Mouse (Mus musculus): ENCODE measurements around the gene Nnmt. TPM values are rescaled to one million over a fixed set of nuclear protein-coding genes. Genes with fewer than 3 reads are reported as not detected.

The Nnmt gene
- polyA plus RNA-seq, 1 experiment from 2014 or later, result 0.43 TPM

DNA sequence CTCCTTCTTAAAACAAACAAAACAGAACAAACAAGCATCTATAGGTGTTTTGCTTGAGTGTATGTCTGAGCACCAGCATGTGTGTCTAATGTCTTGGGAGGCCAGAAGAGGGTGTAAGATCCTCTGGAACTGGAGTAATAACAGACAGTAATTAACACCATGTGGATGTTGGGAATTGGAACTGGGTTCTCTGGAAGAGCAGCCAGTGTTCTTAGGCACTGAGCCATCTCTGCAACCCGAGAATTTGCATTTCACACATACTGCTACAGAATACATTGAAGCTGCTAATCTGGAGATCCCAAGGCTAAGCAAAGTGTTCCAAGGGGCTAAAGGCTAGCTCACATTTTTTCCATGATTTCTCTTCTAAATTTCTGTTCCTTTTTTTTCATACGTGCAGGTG is 4.9 kb downstream of the Nnmt start:
- no peaks in the 10 kb centered on the region for H3K36me3 ChIP-seq
- H3K9ac ChIP-seq, result no peak overlapping the region
- no peak overlapping the region for H3K4me3 ChIP-seq
- no peaks in the 10 kb centered on the region for H3K4me1 ChIP-seq
- no peak overlapping the region for H3K27ac ChIP-seq
- 49% methylated on average over 2 of the region's 2 CpGs for WGBS (ENCODE audit: insufficient replicate concordance)
- no peak overlapping the region for H3K4me2 ChIP-seq
- no peaks in the 10 kb centered on the region for H3K9me3 ChIP-seq (replicated peaks)
- peaks cover 6% of the 10 kb centered on the region for H3K27me3 ChIP-seq (replicated peaks)
- no peak for ATAC-seq

GRCm38 (mm10) chr9:48597494-48597893 is 7.5 kb downstream of the Nnmt start:
- Histone ChIP-seq H3K4me1 (no peaks in the 10 kb centered on the region), H3K27ac (no peak overlapping the region), H3K9ac (no peak overlapping the region), H3K36me3 (no peaks in the 10 kb centered on the region), H3K9me3 (replicated peaks) (no peaks in the 10 kb centered on the region), H3K27me3 (replicated peaks) (peaks cover 10% of the 10 kb centered on the region), H3K4me3 (no peak overlapping the region), H3K4me2 (no peak overlapping the region)
- no peak for ATAC-seq
- WGBS (ENCODE audit: insufficient replicate concordance), result 61% methylated on average over 5 of the region's 5 CpGs

- no peaks in the 10 kb centered on the region for H3K36me3 ChIP-seq
- H3K27me3 ChIP-seq (replicated peaks), result peaks cover 10% of the 10 kb centered on the region
- no peaks in the 10 kb centered on the region for H3K4me1 ChIP-seq
- H3K9ac ChIP-seq, result no peak overlapping the region
- no peak overlapping the region for H3K27ac ChIP-seq
- WGBS (ENCODE audit: insufficient replicate concordance), result 56% methylated on average over 11 of the region's 11 CpGs
- H3K4me2 ChIP-seq, result no peak overlapping the region
- no peak overlapping the region for H3K4me3 ChIP-seq
- ATAC-seq, result no peak
- H3K9me3 ChIP-seq (replicated peaks), result no peaks in the 10 kb centered on the region
Measured at GRCm38 (mm10) chr9:48596924-48597323, 8.0 kb downstream of the Nnmt start.

GRCm38 (mm10) chr9:48593915-48594314 is 11.0 kb downstream of the Nnmt start:
- Histone ChIP-seq H3K4me3 (no peak overlapping the region), H3K27ac (no peak overlapping the region), H3K36me3 (no peaks in the 10 kb centered on the region), H3K9me3 (replicated peaks) (no peaks in the 10 kb centered on the region), H3K4me1 (no peaks in the 10 kb centered on the region), H3K4me2 (no peak overlapping the region), H3K27me3 (replicated peaks) (peaks cover 10% of the 10 kb centered on the region), H3K9ac (no peak overlapping the region)
- 55% methylated on average over 8 of the region's 8 CpGs for WGBS (ENCODE audit: insufficient replicate concordance)
- no peak for ATAC-seq

DNA sequence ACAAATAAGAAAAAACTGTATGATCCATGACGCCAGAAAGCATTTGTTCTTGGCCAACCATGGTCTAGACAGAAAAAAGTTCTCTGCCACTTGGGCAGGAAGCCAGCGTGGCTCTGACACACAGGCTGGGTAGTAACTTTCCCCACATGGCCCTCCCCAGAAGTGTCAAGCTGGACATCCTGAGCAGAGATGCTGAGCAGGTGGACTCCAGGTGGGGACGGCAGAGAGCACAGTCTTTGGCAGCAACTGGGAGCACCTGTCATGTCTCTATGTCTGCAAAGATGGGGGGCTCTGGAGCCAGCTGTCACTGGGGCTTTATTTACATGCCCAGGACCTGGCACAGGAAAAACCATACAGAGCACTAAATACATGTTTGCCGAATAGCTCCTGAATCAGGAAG is 14.3 kb downstream of the Nnmt start:
- Histone ChIP-seq H3K4me3 (no peak overlapping the region), H3K9ac (no peak overlapping the region), H3K9me3 (replicated peaks) (no peaks in the 10 kb centered on the region), H3K27me3 (replicated peaks) (peaks cover 10% of the 10 kb centered on the region; the same call in 1 of the 2 replicates), H3K4me2 (no peak overlapping the region), H3K4me1 (no peaks in the 10 kb centered on the region), H3K36me3 (no peaks in the 10 kb centered on the region), H3K27ac (no peak overlapping the region)
- 69% methylated on average over 4 of the region's 4 CpGs for WGBS (ENCODE audit: insufficient replicate concordance)
- no peak for ATAC-seq

- H3K27ac ChIP-seq, result no peak overlapping the region
- no peak overlapping the region for H3K9ac ChIP-seq
- ATAC-seq, result no peak
- 0 out of 2 replicates have a peak, but pooled peaks cover 3% of the 10 kb centered on the region for H3K27me3 ChIP-seq (replicated peaks)
- no peaks in the 10 kb centered on the region for H3K9me3 ChIP-seq (replicated peaks)
- H3K4me3 ChIP-seq, result no peak overlapping the region
- no peaks in the 10 kb centered on the region for H3K36me3 ChIP-seq
- WGBS (ENCODE audit: insufficient replicate concordance), result 6% methylated on average over 4 of the region's 4 CpGs
- no peak overlapping the region for H3K4me2 ChIP-seq
- H3K4me1 ChIP-seq, result no peaks in the 10 kb centered on the region
Measured at GRCm38 (mm10) chr9:48586332-48586731, 18.6 kb downstream of the Nnmt start.

DNA sequence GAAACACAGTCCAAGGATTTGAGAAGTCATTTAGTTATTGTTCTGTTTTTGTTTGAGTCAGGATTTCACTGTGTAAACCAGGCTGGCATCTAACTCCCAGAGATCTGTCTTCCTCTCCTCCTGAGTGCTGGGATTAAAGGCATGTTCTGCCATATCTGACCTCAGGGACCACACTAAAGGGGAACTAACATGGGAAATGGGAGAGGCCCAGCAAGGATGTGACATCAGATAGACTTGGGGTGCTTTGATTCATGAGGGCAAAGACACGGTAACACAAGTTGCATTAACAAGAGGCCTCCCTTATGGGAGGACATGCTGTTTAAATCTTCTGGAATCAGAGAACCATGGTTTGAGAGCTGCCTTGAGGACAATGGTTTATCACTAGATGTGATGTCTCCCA is 24.1 kb downstream of the Nnmt start:
- Histone ChIP-seq H3K36me3 (no peaks in the 10 kb centered on the region), H3K27ac (no peak overlapping the region), H3K4me1 (no peaks in the 10 kb centered on the region), H3K4me3 (no peak overlapping the region), H3K4me2 (no peak overlapping the region), H3K9me3 (replicated peaks) (no peaks in the 10 kb centered on the region), H3K9ac (no peak overlapping the region), H3K27me3 (replicated peaks) (0 out of 2 replicates have a peak, but pooled peaks cover 3% of the 10 kb centered on the region)
- no peak for ATAC-seq
- WGBS (ENCODE audit: insufficient replicate concordance), result 47% methylated on average over 1 of the region's 1 CpGs

DNA sequence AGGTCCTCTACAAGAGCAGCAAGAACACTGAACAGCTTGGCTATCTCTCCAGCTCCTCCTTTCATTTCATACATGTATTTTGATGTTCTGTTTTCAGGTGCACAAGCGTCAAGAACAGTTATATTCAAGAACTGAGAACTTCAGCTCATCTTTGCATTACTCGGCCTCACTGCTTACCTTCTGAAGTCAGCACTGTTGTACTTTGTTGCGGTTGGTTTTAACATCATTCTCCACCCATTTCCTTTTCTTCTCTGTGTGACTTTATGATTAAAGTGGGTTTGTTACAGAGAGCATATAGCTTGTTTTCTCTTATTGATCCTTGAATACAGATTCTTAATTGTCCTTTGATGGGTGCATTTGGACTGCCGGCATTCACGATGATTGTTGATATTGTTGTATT is 42.6 kb downstream of the Nnmt start:
- Histone ChIP-seq H3K4me1 (no peaks in the 10 kb centered on the region), H3K27ac (no peak overlapping the region), H3K36me3 (no peaks in the 10 kb centered on the region), H3K4me2 (no peak overlapping the region), H3K9me3 (replicated peaks) (no peaks in the 10 kb centered on the region), H3K4me3 (no peak overlapping the region), H3K9ac (no peak overlapping the region), H3K27me3 (replicated peaks) (no peaks in the 10 kb centered on the region)
- WGBS (ENCODE audit: insufficient replicate concordance), result 74% methylated on average over 5 of the region's 5 CpGs
- no peak for ATAC-seq

DNA sequence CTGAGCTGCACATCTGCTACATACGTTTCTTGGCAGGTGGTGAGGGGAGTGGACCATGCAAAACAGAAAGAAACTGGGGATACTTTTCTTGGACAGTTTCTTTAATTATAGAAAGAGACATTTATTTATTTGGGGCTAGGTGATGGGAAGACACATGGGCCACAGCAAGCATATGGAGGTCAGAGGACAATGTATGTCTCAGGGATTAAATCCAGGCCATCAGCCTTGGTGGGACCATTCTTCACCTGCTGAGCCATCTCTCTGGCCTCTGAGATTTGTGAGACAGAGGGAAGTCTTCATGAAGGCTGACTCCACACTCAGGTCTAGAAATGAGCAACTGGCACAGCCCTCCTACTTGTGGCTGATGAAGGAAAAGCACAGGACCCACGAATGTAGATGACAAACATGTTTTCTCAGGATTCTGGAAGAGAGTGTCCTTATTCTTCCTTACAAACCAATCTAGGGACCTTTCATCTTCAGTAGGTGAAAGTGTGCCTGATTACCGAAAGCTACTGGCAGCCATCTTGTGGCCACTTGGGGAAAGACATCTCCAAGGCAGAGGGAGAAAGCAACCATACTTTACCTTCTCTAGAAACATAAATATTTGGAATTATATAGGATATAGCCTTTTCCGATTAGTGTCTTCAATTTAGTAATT is 45.3 kb downstream of the Nnmt start:
- 12% methylated on average over 4 of the region's 4 CpGs for WGBS (ENCODE audit: insufficient replicate concordance)
- H3K9ac ChIP-seq, result no peak overlapping the region
- no peaks in the 10 kb centered on the region for H3K9me3 ChIP-seq (replicated peaks)

DNA sequence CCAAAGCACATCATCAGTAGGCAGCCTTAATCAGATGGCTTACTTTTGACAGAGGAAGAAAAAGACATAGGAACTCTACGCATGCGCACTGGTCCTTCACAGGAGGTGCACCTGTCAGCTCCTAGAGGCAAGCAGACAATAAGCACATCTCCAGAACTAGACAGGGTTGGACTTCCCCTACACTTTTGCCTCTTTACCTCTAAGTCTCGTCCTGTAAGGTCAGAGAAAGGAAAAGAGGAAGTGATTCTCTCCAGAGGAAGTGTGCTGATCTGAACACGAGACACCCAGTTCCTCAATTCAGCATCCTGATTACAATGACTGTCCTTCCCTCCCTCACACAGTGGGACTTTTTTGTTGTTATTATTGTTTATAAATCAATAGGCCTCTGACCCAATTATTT is 46.3 kb downstream of the Nnmt start:
- no peaks in the 10 kb centered on the region for H3K4me1 ChIP-seq
- no peak overlapping the region for H3K27ac ChIP-seq
- H3K27me3 ChIP-seq (replicated peaks), result no peaks in the 10 kb centered on the region
- H3K9me3 ChIP-seq (replicated peaks), result no peaks in the 10 kb centered on the region
- no peak overlapping the region for H3K9ac ChIP-seq
- H3K4me3 ChIP-seq, result no peak overlapping the region
- no peak overlapping the region for H3K4me2 ChIP-seq
- 34% methylated on average over 4 of the region's 4 CpGs for WGBS (ENCODE audit: insufficient replicate concordance)
- no peaks in the 10 kb centered on the region for H3K36me3 ChIP-seq
- ATAC-seq, result no peak

More for the DNA sequence above, 45.3 kb downstream of the Nnmt start:
- H3K4me2 ChIP-seq, result no peak overlapping the region
- no peaks in the 10 kb centered on the region for H3K36me3 ChIP-seq
- H3K27ac ChIP-seq, result no peak overlapping the region
- no peak for ATAC-seq
- H3K4me1 ChIP-seq, result no peaks in the 10 kb centered on the region
- H3K27me3 ChIP-seq (replicated peaks), result no peaks in the 10 kb centered on the region
- H3K4me3 ChIP-seq, result no peak overlapping the region

DNA sequence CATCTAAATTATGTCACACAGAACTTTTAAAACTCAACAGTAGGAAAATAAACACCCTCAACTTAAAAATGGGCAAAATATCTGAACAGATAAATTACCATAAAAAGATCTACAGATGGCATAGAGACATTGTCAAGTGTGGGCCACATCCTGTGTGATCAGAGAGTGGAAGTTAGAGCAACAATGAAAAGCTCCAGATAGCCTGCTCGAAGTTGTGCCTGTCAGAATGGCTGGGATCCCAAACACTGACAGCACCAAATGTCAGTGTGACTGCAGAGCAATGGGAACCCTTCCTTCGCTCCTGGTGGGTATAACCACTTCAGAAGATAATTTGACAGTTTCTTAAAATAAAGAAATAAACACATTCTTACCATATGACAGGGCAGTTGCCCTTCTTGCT is 55.9 kb downstream of the Nnmt start:
- ATAC-seq, result no peak
- H3K4me3 ChIP-seq, result no peak overlapping the region
- WGBS (ENCODE audit: insufficient replicate concordance), result 49% methylated on average over 2 of the region's 2 CpGs
- H3K4me1 ChIP-seq, result no peaks in the 10 kb centered on the region
- H3K27ac ChIP-seq, result no peak overlapping the region
- H3K4me2 ChIP-seq, result no peak overlapping the region
- H3K9ac ChIP-seq, result no peak overlapping the region
- H3K36me3 ChIP-seq, result no peaks in the 10 kb centered on the region
- no peaks in the 10 kb centered on the region for H3K27me3 ChIP-seq (replicated peaks)
- no peaks in the 10 kb centered on the region for H3K9me3 ChIP-seq (replicated peaks)

GRCm38 (mm10) chr9:48547233-48547632 is 57.7 kb downstream of the Nnmt start:
- H3K4me3 ChIP-seq, result no peak overlapping the region
- H3K9ac ChIP-seq, result no peak overlapping the region
- no peaks in the 10 kb centered on the region for H3K36me3 ChIP-seq
- H3K4me1 ChIP-seq, result no peaks in the 10 kb centered on the region
- H3K9me3 ChIP-seq (replicated peaks), result no peaks in the 10 kb centered on the region
- H3K4me2 ChIP-seq, result no peak overlapping the region
- H3K27ac ChIP-seq, result no peak overlapping the region
- ATAC-seq, result no peak
- H3K27me3 ChIP-seq (replicated peaks), result no peaks in the 10 kb centered on the region

Measured in liver, embryonic 12.5 days (tissue).